Mouse (Mus musculus) neural tube, embryonic 11.5 days (tissue): Measurements from ENCODE around the gene Nell1. TPM values are rescaled to one million over a fixed set of nuclear protein-coding genes. Genes with fewer than 3 reads are reported as not detected.

Experiments
- ATAC-seq: fragments of 200-750 bp; cut with Nextera tagmentation; 2 replicates; pipeline ENCODE4 v1.8.0; 2017; ENCODE audit warnings: moderate number of reproducible peaks, mild to moderate bottlenecking, moderate TSS enrichment, moderate library complexity; ENCODE audit not compliant: insufficient read depth, low FRiP score, low TSS enrichment
- DNase-seq: peaks from one replicate; pipeline ENCODE4 v3.0.0-alpha.2; 2015; ENCODE audit warnings: low spot score
- H3K27ac ChIP-seq: fragments of 300-500 bp; sonication (generic); 2 replicates; pipeline ENCODE4 v1.5.1; 2014; ENCODE audit warnings: low read depth, mild to moderate bottlenecking, low read length
- H3K27me3 ChIP-seq: fragments of 300-500 bp; sonication (generic); 2 replicates; pipeline ENCODE4 v1.6.1; 2014; ENCODE audit warnings: mild to moderate bottlenecking, low read length, mixed read lengths; ENCODE audit not compliant: control insufficient read depth, insufficient read depth
- H3K36me3 ChIP-seq: fragments of 300-500 bp; sonication (generic); 2 replicates; pipeline ENCODE4 v1.6.1; 2014; ENCODE audit warnings: mild to moderate bottlenecking, low read length, moderate library complexity, mixed read lengths; ENCODE audit not compliant: control insufficient read depth, insufficient read depth
- H3K4me1 ChIP-seq: fragments of 300-500 bp; sonication (generic); 2 replicates; pipeline ENCODE4 v1.6.1; 2014; ENCODE audit warnings: low read length, mixed read lengths; ENCODE audit not compliant: control insufficient read depth, insufficient read depth
- H3K4me2 ChIP-seq: fragments of 300-500 bp; sonication (generic); 2 replicates; pipeline ENCODE4 v1.6.1; 2014; ENCODE audit warnings: low read depth, mild to moderate bottlenecking, moderate library complexity
- H3K4me3 ChIP-seq: fragments of 300-500 bp; sonication (generic); 2 replicates; pipeline ENCODE4 v1.5.1; 2014; ENCODE audit warnings: low read depth, low read length
- H3K9ac ChIP-seq: fragments of 300-500 bp; sonication (generic); 2 replicates; pipeline ENCODE4 v1.6.1; 2014; ENCODE audit warnings: mild to moderate bottlenecking, low read length
- H3K9me3 ChIP-seq: fragments of 300-500 bp; sonication (generic); 2 replicates; pipeline ENCODE4 v1.6.1; 2016; ENCODE audit warnings: low read length; ENCODE audit not compliant: control insufficient read depth
- WGBS: fragments of 180-500 bp; shearing (Covaris S2); extraction: QIAGEN DNeasy Blood & Tissue Kit; methylation state at CpG from one replicate; pipeline ENCODE4 v1.1.7; 2014; 5-methylcytosine and 5-hydroxymethylcytosine counted together
- polyA plus RNA-seq: library from polyadenylated mRNA; unstranded; fragments of >200 nt; fragmentation: Nextera tagmentation; extraction: Ambion mirVana; gene quantifications from 2 replicates; pipeline ENCODE4 v1.2.1, GENCODE M21; 2014

Gene Nell1
- polyA plus RNA-seq, 1 experiment from 2014 or later: 4.9 TPM

GRCm38 (mm10) chr7:49999321-49999720, 24.7 kb downstream of the Nell1 start:
- no peaks in the 10 kb centered on the region for H3K27me3 ChIP-seq
- 75% methylated on average over 4 of the region's 4 CpGs for WGBS

GRCm38 (mm10) chr7:50005268-50005667, 30.6 kb downstream of the Nell1 start:
- H3K9me3 ChIP-seq: no peaks in the 10 kb centered on the region
- H3K4me1 ChIP-seq: no peaks in the 10 kb centered on the region
- no peak overlapping the region for H3K4me2 ChIP-seq
- no peaks in the 10 kb centered on the region for H3K36me3 ChIP-seq
- no peak overlapping the region for H3K9ac ChIP-seq
- H3K27ac ChIP-seq: no peak overlapping the region
- H3K4me3 ChIP-seq: no peak overlapping the region
- DNase-seq (no peak), ATAC-seq (no peak)
- 65% methylated on average over 2 of the region's 2 CpGs for WGBS
- H3K27me3 ChIP-seq: no peaks in the 10 kb centered on the region

More at GRCm38 (mm10) chr7:49999321-49999720, 24.7 kb downstream of the Nell1 start:
- no peaks in the 10 kb centered on the region for H3K9me3 ChIP-seq
- H3K27ac ChIP-seq: no peak overlapping the region
- DNase-seq (no peak), ATAC-seq (no peak)
- H3K36me3 ChIP-seq: no peaks in the 10 kb centered on the region
- H3K4me1 ChIP-seq: no peaks in the 10 kb centered on the region
- no peak overlapping the region for H3K9ac ChIP-seq
- H3K4me2 ChIP-seq: no peak overlapping the region
- H3K4me3 ChIP-seq: no peak overlapping the region

GRCm38 (mm10) chr7:50035187-50036153, 60.8 kb downstream of the Nell1 start:
- H3K9me3 ChIP-seq: no peaks in the 10 kb centered on the region
- no peaks in the 10 kb centered on the region for H3K36me3 ChIP-seq
- DNase-seq: no peak
- no peak overlapping the region for H3K9ac ChIP-seq
- H3K4me3 ChIP-seq: no peak overlapping the region
- H3K4me2 ChIP-seq: no peak overlapping the region
- WGBS: 86% methylated on average over 13 of the region's 13 CpGs
- no peak overlapping the region for H3K27ac ChIP-seq
- no peaks in the 10 kb centered on the region for H3K4me1 ChIP-seq
- no peaks in the 10 kb centered on the region for H3K27me3 ChIP-seq
- no peak for ATAC-seq

GRCm38 (mm10) chr7:50041112-50041511, 66.4 kb downstream of the Nell1 start:
- no peak overlapping the region for H3K4me2 ChIP-seq
- no peak for ATAC-seq
- 43% methylated on average over 6 of the region's 6 CpGs for WGBS
- H3K4me1 ChIP-seq: no peaks in the 10 kb centered on the region
- H3K9me3 ChIP-seq: no peaks in the 10 kb centered on the region
- H3K27me3 ChIP-seq: no peaks in the 10 kb centered on the region
- H3K4me3 ChIP-seq: no peak overlapping the region
- no peaks in the 10 kb centered on the region for H3K36me3 ChIP-seq
- no peak for DNase-seq
- H3K27ac ChIP-seq: no peak overlapping the region
- H3K9ac ChIP-seq: no peak overlapping the region

- H3K27me3 ChIP-seq: no peaks in the 10 kb centered on the region
- ATAC-seq (no peak), DNase-seq (no peak)
- no peak overlapping the region for H3K9ac ChIP-seq
- no peaks in the 10 kb centered on the region for H3K36me3 ChIP-seq
- H3K4me3 ChIP-seq: no peak overlapping the region
- 91% methylated on average over 4 of the region's 4 CpGs for WGBS
- no peak overlapping the region for H3K4me2 ChIP-seq
- H3K27ac ChIP-seq: no peak overlapping the region
- H3K9me3 ChIP-seq: no peaks in the 10 kb centered on the region
- H3K4me1 ChIP-seq: no peaks in the 10 kb centered on the region
Measured at GRCm38 (mm10) chr7:50050144-50050543, 75.5 kb downstream of the Nell1 start.

- Histone ChIP-seq H3K27me3 (no peaks in the 10 kb centered on the region), H3K27ac (no peak overlapping the region), H3K4me3 (no peak overlapping the region), H3K4me1 (no peaks in the 10 kb centered on the region), H3K9me3 (no peaks in the 10 kb centered on the region), H3K36me3 (no peaks in the 10 kb centered on the region), H3K4me2 (no peak overlapping the region), H3K9ac (no peak overlapping the region)
- ATAC-seq (no peak), DNase-seq (no peak)
- 79% methylated on average over 2 of the region's 2 CpGs for WGBS
Measured at GRCm38 (mm10) chr7:50053704-50054103, 79.0 kb downstream of the Nell1 start.

GRCm38 (mm10) chr7:50094461-50094860, 119.8 kb downstream of the Nell1 start:
- no peaks in the 10 kb centered on the region for H3K4me1 ChIP-seq
- ATAC-seq (no peak), DNase-seq (no peak)
- no peak overlapping the region for H3K4me2 ChIP-seq
- no peak overlapping the region for H3K4me3 ChIP-seq
- H3K9me3 ChIP-seq: no peaks in the 10 kb centered on the region
- no peak overlapping the region for H3K9ac ChIP-seq
- H3K27me3 ChIP-seq: no peaks in the 10 kb centered on the region
- 85% methylated on average over 5 of the region's 5 CpGs for WGBS
- no peak overlapping the region for H3K27ac ChIP-seq
- no peaks in the 10 kb centered on the region for H3K36me3 ChIP-seq

GRCm38 (mm10) chr7:50105612-50106321, 131.1 kb downstream of the Nell1 start:
- Histone ChIP-seq H3K4me3 (no peak overlapping the region), H3K4me2 (no peak overlapping the region), H3K36me3 (no peaks in the 10 kb centered on the region), H3K9ac (no peak overlapping the region), H3K27me3 (no peaks in the 10 kb centered on the region), H3K9me3 (no peaks in the 10 kb centered on the region), H3K27ac (no peak overlapping the region), H3K4me1 (no peaks in the 10 kb centered on the region)
- ATAC-seq (no peak), DNase-seq (no peak)
- WGBS: 37% methylated on average over 8 of the region's 8 CpGs
